Mouse (Mus musculus) left cerebral cortex, adult 2 months (tissue): ENCODE data around the gene Mcemp1. TPM values are rescaled to one million over a fixed set of nuclear protein-coding genes. Genes with fewer than 3 reads are reported as not detected.

Source experiments
- DNase-seq, 2 experiments: peaks; one replicate each; pipeline ENCODE4 v3.0.0; 2021 to 2022; ENCODE audit warnings: low spot score in 2 of 2, mixed read lengths in 1 of 2; ENCODE audit errors: extremely low spot score in 1 of 2
- H3K27ac ChIP-seq: fragments of 200-600 bp; 2 replicates; pipeline ENCODE4 v1.8.1; 2022
- H3K4me3 ChIP-seq: fragments of 200-600 bp; 2 replicates; pipeline ENCODE4 v1.8.1; 2022
- CTCF ChIP-seq: fragments of 200-600 bp; IDR thresholded peaks from 2 replicates; pipeline ENCODE4 v1.8.1; 2022; ENCODE audit warnings: antibody characterized with exemption, mild to moderate bottlenecking, moderate library complexity
- intact Hi-C: fragments of 180-260 bp; cut with DNase I; formaldehyde crosslinking; loops from one replicate; pipeline ENCODE4 v1.15.1; 2025
- long read RNA-seq, 2 experiments: library from polyadenylated mRNA; stranded (forward); transcript quantifications; one replicate each; pipeline ENCODE4 v2.0.0; 2021; ENCODE audit warnings: borderline mapping rate in 2 of 2
- total RNA-seq, 2 experiments: library from RNA; stranded (reverse); gene quantifications; 2 replicates each; pipeline ENCODE4 v1.2.3; 2021

Mcemp1 gene
- total RNA-seq = under 1 TPM; 0.23 to 0.37 TPM
- long read RNA-seq, experiment 1 = 0 reads
- long read RNA-seq, experiment 2, partial matches to known transcripts = 1 of 1 reads
- long read RNA-seq, experiment 2, other reads (novel, unspliced or antisense) = 0 of 1 reads

- no peak for TF ChIP-seq CTCF
- H3K27ac ChIP-seq = no peak within 1 kb of the TSS
- no peak within 1 kb of the TSS for H3K4me3 ChIP-seq
- intact Hi-C loops = no loop called here
- no peak for DNase-seq
Measured at GRCm38 (mm10) chr8:3665507-3665906, at the start of gene Mcemp1. Gene Mcemp1 (plus strand): TSS chr8:3665754.

- Histone ChIP-seq H3K4me3 (peak within 1 kb of the TSS; percentile 89), H3K27ac (peak within 1 kb of the TSS; percentile 79)
- DNase-seq = peak; percentile 99
- intact Hi-C loops = no loop called here
- TF ChIP-seq CTCF = no peak
Measured at GRCm38 (mm10) chr8:3621199-3621970, 44.2 kb upstream of the Mcemp1 start, which contains the start of the genes Xab2 and Pet100. Gene Xab2 (minus strand): TSS chr8:3621316. Gene Pet100 (plus strand): TSS chr8:3621548.

- DNase-seq = no peak
- H3K27ac ChIP-seq = no peak overlapping the region
- no peak overlapping the region for H3K4me3 ChIP-seq
- TF ChIP-seq CTCF = no peak
- intact Hi-C loops = no loop called here
Measured at GRCm38 (mm10) chr8:3622119-3622518, 43.4 kb upstream of the Mcemp1 start.

- TF ChIP-seq CTCF = no peak
- no peak for DNase-seq
- no peak within 1 kb of the TSS for H3K27ac ChIP-seq
- H3K4me3 ChIP-seq = no peak within 1 kb of the TSS
- intact Hi-C loops = no loop called here
Measured at GRCm38 (mm10) chr8:3625445-3625844, 40.1 kb upstream of the Mcemp1 start, which contains the start of gene Pcp2. Gene Pcp2 (minus strand): TSS chr8:3625545.

- H3K4me3 ChIP-seq = no peak overlapping the region
- intact Hi-C loops = no loop called here
- H3K27ac ChIP-seq = no peak overlapping the region
- DNase-seq = no peak
- no peak for TF ChIP-seq CTCF
Measured at GRCm38 (mm10) chr8:3626971-3627370, 38.6 kb upstream of the Mcemp1 start.

- no peak for DNase-seq
- H3K27ac ChIP-seq = no peak overlapping the region
- intact Hi-C loops = loop anchor here (1.0 kb wide), 1 partner anchor 44 kb away; the partner anchor contains the start of gene Fcor
- H3K4me3 ChIP-seq = no peak overlapping the region
- TF ChIP-seq CTCF = peak; percentile 61
Measured at GRCm38 (mm10) chr8:3628014-3628413, 37.5 kb upstream of the Mcemp1 start.

- Histone ChIP-seq H3K4me3 (peak within 1 kb of the TSS; percentile 51), H3K27ac (no peak within 1 kb of the TSS)
- DNase-seq = peak; percentile 77 to 78
- peak; percentile 19; the same call in 1 of the 2 replicates for TF ChIP-seq CTCF
- intact Hi-C loops = no loop called here
Measured at GRCm38 (mm10) chr8:3630647-3631477, 34.7 kb upstream of the Mcemp1 start, which contains the start of gene Stxbp2. Gene Stxbp2 (plus strand): TSS chr8:3630955.

GRCm38 (mm10) chr8:3631478-3631875, 34.1 kb upstream of the Mcemp1 start:
- intact Hi-C loops = no loop called here
- Histone ChIP-seq H3K27ac (no peak overlapping the region), H3K4me3 (peak overlapping the region; percentile 51)
- no peak for TF ChIP-seq CTCF
- no peak for DNase-seq

GRCm38 (mm10) chr8:3645804-3646203, 19.8 kb upstream of the Mcemp1 start:
- no peak; the same call in 1 of the 2 replicates for TF ChIP-seq CTCF
- no peak overlapping the region for H3K27ac ChIP-seq
- H3K4me3 ChIP-seq = no peak overlapping the region
- no peak for DNase-seq
- intact Hi-C loops = loop anchor here (1.0 kb wide), 1 partner anchor 26 kb away; the partner anchor contains the start of gene Fcor

GRCm38 (mm10) chr8:3646824-3647531, 18.6 kb upstream of the Mcemp1 start:
- Histone ChIP-seq H3K4me3 (no peak overlapping the region), H3K27ac (no peak overlapping the region)
- TF ChIP-seq CTCF = no peak
- intact Hi-C loops = no loop called here
- DNase-seq = no peak

- TF ChIP-seq CTCF = no peak
- no peak overlapping the region for H3K4me3 ChIP-seq
- intact Hi-C loops = no loop called here
- no peak overlapping the region for H3K27ac ChIP-seq
- no peak for DNase-seq
Measured at GRCm38 (mm10) chr8:3647561-3647960, 18.0 kb upstream of the Mcemp1 start.
